Mouse (Mus musculus) heart, embryonic 10.5 days (tissue): ENCODE measurements around the gene Ociad1. TPM values are rescaled to one million over a fixed set of nuclear protein-coding genes. Genes with fewer than 3 reads are reported as not detected.

Experiments
- DNase-seq: peaks from one replicate; pipeline ENCODE4 v3.0.0-alpha.2; 2017; ENCODE audit warnings: low spot score
- H3K27ac ChIP-seq: fragments of 300-500 bp; sonication (generic); 2 replicates; pipeline ENCODE4 v1.5.1; 2016; ENCODE audit warnings: mild to moderate bottlenecking
- H3K27me3 ChIP-seq: fragments of 300-500 bp; sonication (generic); 2 replicates; pipeline ENCODE4 v1.6.1; 2016; ENCODE audit warnings: mild to moderate bottlenecking; ENCODE audit not compliant: poor library complexity, insufficient read depth, severe bottlenecking
- H3K36me3 ChIP-seq: fragments of 300-500 bp; sonication (generic); 2 replicates; pipeline ENCODE4 v1.6.1; 2016; ENCODE audit warnings: mild to moderate bottlenecking, moderate library complexity
- H3K4me1 ChIP-seq: fragments of 300-500 bp; sonication (generic); 2 replicates; pipeline ENCODE4 v1.6.1; 2016; ENCODE audit warnings: mild to moderate bottlenecking
- H3K4me3 ChIP-seq: fragments of 300-500 bp; sonication (generic); 2 replicates; pipeline ENCODE4 v1.5.1; 2016; ENCODE audit warnings: mild to moderate bottlenecking, moderate library complexity
- H3K9me3 ChIP-seq: fragments of 300-500 bp; sonication (generic); 2 replicates; pipeline ENCODE4 v1.6.1; 2016; ENCODE audit warnings: mild to moderate bottlenecking, moderate library complexity
- WGBS: fragments of 180-500 bp; shearing (Covaris S2); methylation state at CpG from one replicate; pipeline ENCODE4 v1.1.7; 2016; 5-methylcytosine and 5-hydroxymethylcytosine counted together
- polyA plus RNA-seq: library from polyadenylated mRNA; unstranded; fragments of >200 nt; fragmentation: Nextera tagmentation; extraction: Ambion mirVana; gene quantifications from 2 replicates; pipeline ENCODE4 v1.2.1, GENCODE M21; 2016

The Ociad1 gene
- polyA plus RNA-seq, 1 experiment from 2014 or later, result 169 TPM

GRCm38 (mm10) chr5:73324526-73325170 is 32.1 kb downstream of the Ociad1 start:
- 0 out of 2 replicates have a peak, but pooled peaks cover 3% of the 10 kb centered on the region for H3K4me1 ChIP-seq
- H3K27me3 ChIP-seq, result no peaks in the 10 kb centered on the region
- H3K9me3 ChIP-seq, result no peaks in the 10 kb centered on the region
- WGBS, result 75% methylated on average over 8 of the region's 8 CpGs
- no peak overlapping the region for H3K4me3 ChIP-seq
- peak; percentile 53 for DNase-seq
- peaks cover 3% of the 10 kb centered on the region; the same call in 1 of the 2 replicates for H3K36me3 ChIP-seq
- no peak overlapping the region for H3K27ac ChIP-seq

GRCm38 (mm10) chr5:73331002-73331401 is 38.4 kb downstream of the Ociad1 start:
- H3K27ac ChIP-seq, result no peak overlapping the region
- no peak overlapping the region for H3K4me3 ChIP-seq
- no peak for DNase-seq
- no peaks in the 10 kb centered on the region for H3K27me3 ChIP-seq
- no peaks in the 10 kb centered on the region for H3K9me3 ChIP-seq
- peaks cover 39% of the 10 kb centered on the region for H3K4me1 ChIP-seq
- 58% methylated on average over 4 of the region's 4 CpGs for WGBS
- no peaks in the 10 kb centered on the region for H3K36me3 ChIP-seq

GRCm38 (mm10) chr5:73336448-73336847 is 43.9 kb downstream of the Ociad1 start:
- Histone ChIP-seq H3K27me3 (no peaks in the 10 kb centered on the region), H3K4me1 (peaks cover 57% of the 10 kb centered on the region), H3K27ac (no peak overlapping the region), H3K36me3 (no peaks in the 10 kb centered on the region), H3K9me3 (0 out of 2 replicates have a peak, but pooled peaks cover 3% of the 10 kb centered on the region), H3K4me3 (no peak overlapping the region)
- DNase-seq, result no peak
- WGBS, result 21% methylated on average over 5 of the region's 5 CpGs

- DNase-seq, result no peak
- H3K4me3 ChIP-seq, result peak overlapping the region; percentile 82
- H3K4me1 ChIP-seq, result peaks cover 46% of the 10 kb centered on the region
- H3K27me3 ChIP-seq, result no peaks in the 10 kb centered on the region
- 4% methylated on average over 35 of the region's 41 CpGs for WGBS
- H3K9me3 ChIP-seq, result 0 out of 2 replicates have a peak, but pooled peaks cover 3% of the 10 kb centered on the region
- H3K36me3 ChIP-seq, result no peaks in the 10 kb centered on the region
- H3K27ac ChIP-seq, result peak overlapping the region; percentile 91
Observed at GRCm38 (mm10) chr5:73337961-73338831, 45.6 kb downstream of the Ociad1 start.

- Histone ChIP-seq H3K36me3 (no peaks in the 10 kb centered on the region), H3K27me3 (no peaks in the 10 kb centered on the region), H3K27ac (peak overlapping the region; percentile 91), H3K4me3 (peak overlapping the region; percentile 82), H3K4me1 (peaks cover 42% of the 10 kb centered on the region), H3K9me3 (0 out of 2 replicates have a peak, but pooled peaks cover 3% of the 10 kb centered on the region)
- no peak for DNase-seq
- WGBS, result 50% methylated on average over 14 of the region's 14 CpGs
Observed at GRCm38 (mm10) chr5:73338832-73339163, 46.2 kb downstream of the Ociad1 start.

- Histone ChIP-seq H3K27me3 (no peaks in the 10 kb centered on the region), H3K4me3 (no peak overlapping the region), H3K9me3 (0 out of 2 replicates have a peak, but pooled peaks cover 3% of the 10 kb centered on the region), H3K4me1 (peaks cover 42% of the 10 kb centered on the region), H3K36me3 (no peaks in the 10 kb centered on the region), H3K27ac (no peak overlapping the region)
- 90% methylated on average over 9 of the region's 9 CpGs for WGBS
- no peak for DNase-seq
Observed at GRCm38 (mm10) chr5:73339779-73340722, 47.5 kb downstream of the Ociad1 start.

GRCm38 (mm10) chr5:73340723-73341235 is 48.2 kb downstream of the Ociad1 start, which contains the start of gene Ociad2:
TSS of gene Ociad2 (minus strand) at chr5:73341028.
- H3K9me3 ChIP-seq, result 0 out of 2 replicates have a peak, but pooled peaks cover 3% of the 10 kb centered on the region
- H3K4me1 ChIP-seq, result peaks cover 35% of the 10 kb centered on the region
- no peaks in the 10 kb centered on the region for H3K27me3 ChIP-seq
- no peaks in the 10 kb centered on the region for H3K36me3 ChIP-seq
- no peak within 1 kb of the TSS for H3K4me3 ChIP-seq
- no peak for DNase-seq
- H3K27ac ChIP-seq, result no peak within 1 kb of the TSS
- WGBS, result 85% methylated on average over 8 of the region's 8 CpGs

- Histone ChIP-seq H3K27me3 (no peaks in the 10 kb centered on the region), H3K4me1 (peaks cover 14% of the 10 kb centered on the region), H3K4me3 (no peak overlapping the region), H3K27ac (no peak overlapping the region), H3K36me3 (no peaks in the 10 kb centered on the region), H3K9me3 (0 out of 2 replicates have a peak, but pooled peaks cover 3% of the 10 kb centered on the region)
- 87% methylated on average over 22 of the region's 22 CpGs for WGBS
- DNase-seq, result no peak
Observed at GRCm38 (mm10) chr5:73342701-73343355, 50.2 kb downstream of the Ociad1 start.

- 63% methylated on average over 10 of the region's 10 CpGs for WGBS
- Histone ChIP-seq H3K4me1 (0 out of 2 replicates have a peak, but pooled peaks cover 6% of the 10 kb centered on the region), H3K36me3 (no peaks in the 10 kb centered on the region), H3K4me3 (no peak overlapping the region), H3K9me3 (0 out of 2 replicates have a peak, but pooled peaks cover 3% of the 10 kb centered on the region), H3K27ac (no peak overlapping the region), H3K27me3 (no peaks in the 10 kb centered on the region)
- no peak for DNase-seq
Observed at GRCm38 (mm10) chr5:73344310-73344709, 51.7 kb downstream of the Ociad1 start.

- 86% methylated on average over 4 of the region's 4 CpGs for WGBS
- Histone ChIP-seq H3K27ac (no peak overlapping the region), H3K4me1 (0 out of 2 replicates have a peak, but pooled peaks cover 6% of the 10 kb centered on the region), H3K27me3 (no peaks in the 10 kb centered on the region), H3K36me3 (no peaks in the 10 kb centered on the region), H3K9me3 (no peaks in the 10 kb centered on the region), H3K4me3 (no peak overlapping the region)
- no peak for DNase-seq
Observed at GRCm38 (mm10) chr5:73345254-73345653, 52.7 kb downstream of the Ociad1 start.

GRCm38 (mm10) chr5:73349514-73349913 is 56.9 kb downstream of the Ociad1 start:
- no peaks in the 10 kb centered on the region for H3K9me3 ChIP-seq
- H3K4me3 ChIP-seq, result no peak overlapping the region
- no peaks in the 10 kb centered on the region for H3K27me3 ChIP-seq
- WGBS, result 67% methylated on average over 5 of the region's 5 CpGs
- peaks cover 12% of the 10 kb centered on the region; the same call in 1 of the 2 replicates for H3K4me1 ChIP-seq
- H3K27ac ChIP-seq, result no peak overlapping the region
- no peak for DNase-seq
- H3K36me3 ChIP-seq, result no peaks in the 10 kb centered on the region

- Histone ChIP-seq H3K9me3 (no peaks in the 10 kb centered on the region), H3K4me1 (peaks cover 11% of the 10 kb centered on the region; the same call in 1 of the 2 replicates), H3K27ac (no peak overlapping the region), H3K36me3 (no peaks in the 10 kb centered on the region), H3K4me3 (no peak overlapping the region), H3K27me3 (no peaks in the 10 kb centered on the region)
- WGBS, result 80% methylated on average over 1 of the region's 1 CpGs
- DNase-seq, result no peak
Observed at GRCm38 (mm10) chr5:73351796-73352195, 59.2 kb downstream of the Ociad1 start.
